Mouse (Mus musculus): ENCODE results near the gene Sec24a.

DNA sequence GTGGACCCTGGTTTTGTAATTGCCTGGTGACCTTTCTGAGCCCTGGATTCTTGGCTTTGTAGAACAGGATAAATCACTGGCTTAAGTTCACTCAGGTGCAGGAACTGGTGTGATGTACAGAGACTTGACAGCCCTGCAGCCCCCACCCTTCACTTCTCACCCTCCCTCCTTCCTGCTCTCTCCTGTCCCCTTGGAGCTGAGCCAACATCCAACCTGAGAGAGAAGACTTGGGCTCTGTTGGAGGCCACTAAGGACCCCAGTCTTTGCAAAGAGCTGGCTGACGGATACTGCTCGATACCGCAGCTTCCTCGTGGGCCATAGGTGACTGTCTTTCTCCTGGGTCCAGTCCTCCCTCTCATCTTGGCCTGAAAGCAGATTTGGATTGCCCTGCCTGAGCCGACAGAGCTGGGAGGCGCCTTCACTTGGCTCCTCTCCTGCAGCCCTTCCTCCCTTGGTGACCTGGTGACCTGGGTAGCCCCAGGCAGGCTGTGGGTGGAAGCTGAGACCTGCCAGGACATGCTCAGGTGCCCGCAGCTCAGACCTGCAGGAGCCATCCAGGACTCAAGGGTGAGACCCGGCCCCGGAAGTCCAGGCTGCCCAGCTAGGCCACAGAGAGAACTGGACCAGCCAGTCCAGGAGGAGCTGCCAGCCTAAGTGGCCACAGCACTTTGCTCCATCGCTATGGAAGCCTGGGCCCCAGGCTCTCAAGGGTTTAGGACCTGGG, 106.5 kb downstream of the Sec24a start:
- TF ChIP-seq CTCF (IDR thresholded peaks at IDR 0.05) (no peak), EP300 (IDR thresholded peaks at IDR 0.05; ENCODE audit: insufficient read depth, low read depth, low read length) (no peak)

Measured in heart, adult 2 months (tissue).